Mouse (Mus musculus): ENCODE data around the gene Olfr556.
"Not testable (repeated sequence)": the region's sequence is repeated elsewhere in the genome, so short reads cannot be mapped to it uniquely, and the experiment has no call there.

Olfr556 gene

GRCm38 (mm10) chr7:102664599-102664998 is at the start of gene Olfr556:
TSS of gene Olfr556 (plus strand) at chr7:102664899.
- DNase-seq (ENCODE audit: low spot score in 2 of 2): no peak

- no peak for DNase-seq (ENCODE audit: low spot score in 2 of 2)
Measured at GRCm38 (mm10) chr7:102618118-102618517, 46.6 kb upstream of the Olfr556 start, which contains the start of gene Olfr553. TSS of gene Olfr553 (minus strand) at chr7:102618218.

GRCm38 (mm10) chr7:102619608-102620007 is 45.1 kb upstream of the Olfr556 start:
- DNase-seq (ENCODE audit: low spot score in 2 of 2): peak; percentile 12 to 13

GRCm38 (mm10) chr7:102620368-102620767 is 44.3 kb upstream of the Olfr556 start:
- not testable (repeated sequence) for DNase-seq (ENCODE audit: low spot score in 2 of 2)

GRCm38 (mm10) chr7:102636665-102637064 is 28.0 kb upstream of the Olfr556 start:
- peak in 1 of 2 experiments; percentile 38 for DNase-seq (ENCODE audit: low spot score in 2 of 2)

GRCm38 (mm10) chr7:102638132-102638531 is 26.6 kb upstream of the Olfr556 start, which contains the start of gene Olfr554:
TSS of gene Olfr554 (plus strand) at chr7:102638432.
- no peak for DNase-seq (ENCODE audit: low spot score in 2 of 2)

GRCm38 (mm10) chr7:102644945-102645344 is 19.8 kb upstream of the Olfr556 start:
- not testable (repeated sequence) for DNase-seq (ENCODE audit: low spot score in 2 of 2)

- DNase-seq (ENCODE audit: low spot score in 2 of 2): no peak
Measured at GRCm38 (mm10) chr7:102658523-102658922, 6.2 kb upstream of the Olfr556 start, which contains the start of gene Olfr555. TSS of gene Olfr555 (plus strand) at chr7:102658823.

- DNase-seq (ENCODE audit: low spot score in 2 of 2): no peak
Measured at GRCm38 (mm10) chr7:102665378-102665777, 679 bp downstream of the Olfr556 start.

- DNase-seq (ENCODE audit: low spot score in 2 of 2): no peak
Measured at GRCm38 (mm10) chr7:102676225-102676624, 11.5 kb downstream of the Olfr556 start.

GRCm38 (mm10) chr7:102681916-102682315 is 17.2 kb downstream of the Olfr556 start:
- no peak for DNase-seq (ENCODE audit: low spot score in 2 of 2)

GRCm38 (mm10) chr7:102686944-102687501 is 22.3 kb downstream of the Olfr556 start, which contains the start of gene Trim68:
TSS of gene Trim68 (minus strand) at chr7:102687327.
- DNase-seq (ENCODE audit: low spot score in 2 of 2): peak; percentile 90 to 93

- peak; percentile 30 to 39 for DNase-seq (ENCODE audit: low spot score in 2 of 2)
Measured at GRCm38 (mm10) chr7:102695358-102696125, 30.8 kb downstream of the Olfr556 start, which contains the start of gene Olfr557. TSS of gene Olfr557 (plus strand) at chr7:102695910.

GRCm38 (mm10) chr7:102698461-102698860 is 33.8 kb downstream of the Olfr556 start:
- no peak for DNase-seq (ENCODE audit: low spot score in 2 of 2)

GRCm38 (mm10) chr7:102701915-102702314 is 37.2 kb downstream of the Olfr556 start, which contains the start of gene Olfr558:
TSS of gene Olfr558 (plus strand) at chr7:102702215.
- DNase-seq (ENCODE audit: low spot score in 2 of 2): no peak

- no peak for DNase-seq (ENCODE audit: low spot score in 2 of 2)
Measured at GRCm38 (mm10) chr7:102718970-102719369, 54.3 kb downstream of the Olfr556 start, which contains the start of gene Olfr33. TSS of gene Olfr33 (minus strand) at chr7:102719070.
